Mouse (Mus musculus) intestine, embryonic 14.5 days (tissue): ENCODE results near the gene Ralgps2. TPM values are rescaled to one million over a fixed set of nuclear protein-coding genes. Genes with fewer than 3 reads are reported as not detected.

Experiments
- ATAC-seq: fragments of 200-750 bp; cut with Nextera tagmentation; replicated peaks from 2 replicates; pipeline ENCODE4 v1.8.0; 2017; ENCODE audit warnings: low read depth, moderate number of reproducible peaks, moderate TSS enrichment, moderate library complexity; ENCODE audit not compliant: low FRiP score, low TSS enrichment
- DNase-seq: peaks from one replicate; pipeline ENCODE4 v3.0.0-alpha.2; 2018; ENCODE audit warnings: low spot score
- H3K27ac ChIP-seq: fragments of 300-500 bp; sonication (generic); 2 replicates; pipeline ENCODE4 v1.5.1; 2014; ENCODE audit warnings: low read depth, mild to moderate bottlenecking, control low read depth
- H3K27me3 ChIP-seq: fragments of 300-500 bp; sonication (generic); replicated peaks from 2 replicates; pipeline ENCODE4 v1.6.1; 2014; ENCODE audit warnings: low read length, control low read depth; ENCODE audit not compliant: control insufficient read depth, insufficient read depth
- H3K36me3 ChIP-seq: fragments of 300-500 bp; sonication (generic); 2 replicates; pipeline ENCODE4 v1.6.1; 2014; ENCODE audit warnings: low read length, control low read depth; ENCODE audit not compliant: control insufficient read depth, insufficient read depth
- H3K4me1 ChIP-seq: fragments of 300-500 bp; sonication (generic); replicated peaks from 2 replicates; pipeline ENCODE4 v1.6.1; 2014; ENCODE audit warnings: low read length, control low read depth, mixed read lengths; ENCODE audit not compliant: control insufficient read depth, insufficient read depth
- H3K4me2 ChIP-seq: fragments of 300-500 bp; sonication (generic); 2 replicates; pipeline ENCODE4 v1.6.1; 2014; ENCODE audit warnings: low read length
- H3K4me3 ChIP-seq: fragments of 300-500 bp; sonication (generic); 2 replicates; pipeline ENCODE4 v1.5.1; 2014; ENCODE audit warnings: low read depth, low read length, control low read depth, mixed read lengths
- H3K9ac ChIP-seq: fragments of 300-500 bp; sonication (generic); 2 replicates; pipeline ENCODE4 v1.6.1; 2014; ENCODE audit warnings: mild to moderate bottlenecking, low read length
- H3K9me3 ChIP-seq: fragments of 300-500 bp; sonication (generic); 2 replicates; pipeline ENCODE4 v1.6.1; 2016; ENCODE audit warnings: low read length, control low read depth; ENCODE audit not compliant: control insufficient read depth
- WGBS: fragments of 180-500 bp; shearing (Covaris S2); extraction: QIAGEN DNeasy Blood & Tissue Kit; methylation state at CpG from one replicate; pipeline ENCODE4 v1.1.7; 2014; 5-methylcytosine and 5-hydroxymethylcytosine counted together
- polyA plus RNA-seq: library from polyadenylated mRNA; unstranded; fragments of >200 nt; fragmentation: Nextera tagmentation; extraction: Ambion mirVana; gene quantifications from 2 replicates; pipeline ENCODE4 v1.2.1, GENCODE M21; 2014

Gene Ralgps2
- polyA plus RNA-seq, 1 experiment from 2014 or later, result 36.4 TPM

GRCm38 (mm10) chr1:156961481-156962265 is 22.2 kb upstream of the Ralgps2 start:
- Histone ChIP-seq H3K27ac (no peak overlapping the region), H3K36me3 (no peaks in the 10 kb centered on the region), H3K4me2 (no peak overlapping the region), H3K9ac (no peak overlapping the region), H3K9me3 (no peaks in the 10 kb centered on the region), H3K4me3 (no peak overlapping the region), H3K4me1 (no peaks in the 10 kb centered on the region), H3K27me3 (no peaks in the 10 kb centered on the region)
- DNase-seq (no peak), ATAC-seq (no peak)
- WGBS, result 51% methylated on average over 8 of the region's 8 CpGs

- Histone ChIP-seq H3K4me1 (no peaks in the 10 kb centered on the region), H3K36me3 (no peaks in the 10 kb centered on the region), H3K9ac (no peak overlapping the region), H3K27ac (no peak overlapping the region), H3K27me3 (no peaks in the 10 kb centered on the region), H3K4me3 (no peak overlapping the region), H3K9me3 (no peaks in the 10 kb centered on the region), H3K4me2 (no peak overlapping the region)
- WGBS, result 62% methylated on average over 5 of the region's 5 CpGs
- no peak for ATAC-seq
- no peak for DNase-seq
Observed at GRCm38 (mm10) chr1:156959004-156959403, 19.6 kb upstream of the Ralgps2 start.

- H3K9ac ChIP-seq, result no peak overlapping the region
- no peak overlapping the region for H3K4me3 ChIP-seq
- DNase-seq (no peak), ATAC-seq (no peak)
- H3K27ac ChIP-seq, result no peak overlapping the region
- H3K27me3 ChIP-seq, result no peaks in the 10 kb centered on the region
- no peaks in the 10 kb centered on the region for H3K9me3 ChIP-seq
- H3K36me3 ChIP-seq, result no peaks in the 10 kb centered on the region
- no peaks in the 10 kb centered on the region for H3K4me1 ChIP-seq
- WGBS, result 88% methylated on average over 3 of the region's 3 CpGs
- H3K4me2 ChIP-seq, result no peak overlapping the region
Observed at GRCm38 (mm10) chr1:156957360-156957759, 17.9 kb upstream of the Ralgps2 start.

GRCm38 (mm10) chr1:156955926-156956760 is 16.7 kb upstream of the Ralgps2 start:
- 54% methylated on average over 17 of the region's 17 CpGs for WGBS
- Histone ChIP-seq H3K27ac (no peak overlapping the region), H3K9ac (no peak overlapping the region), H3K36me3 (no peaks in the 10 kb centered on the region), H3K4me2 (no peak overlapping the region), H3K27me3 (no peaks in the 10 kb centered on the region), H3K9me3 (no peaks in the 10 kb centered on the region), H3K4me1 (no peaks in the 10 kb centered on the region), H3K4me3 (no peak overlapping the region)
- DNase-seq, result no peak
- no peak for ATAC-seq

- Histone ChIP-seq H3K27ac (no peak overlapping the region), H3K36me3 (no peaks in the 10 kb centered on the region), H3K9me3 (no peaks in the 10 kb centered on the region), H3K4me1 (no peaks in the 10 kb centered on the region), H3K27me3 (no peaks in the 10 kb centered on the region), H3K9ac (no peak overlapping the region), H3K4me3 (no peak overlapping the region), H3K4me2 (no peak overlapping the region)
- no peak for DNase-seq
- WGBS, result 94% methylated on average over 12 of the region's 12 CpGs
- no peak for ATAC-seq
Observed at GRCm38 (mm10) chr1:156954216-156954615, 14.8 kb upstream of the Ralgps2 start.

GRCm38 (mm10) chr1:156950354-156950753 is 10.9 kb upstream of the Ralgps2 start:
- Histone ChIP-seq H3K27me3 (no peaks in the 10 kb centered on the region), H3K4me2 (no peak overlapping the region)

GRCm38 (mm10) chr1:156940584-156940983 is 1.2 kb upstream of the Ralgps2 start:
- ATAC-seq (no peak), DNase-seq (no peak)
- peak overlapping the region; percentile 75; the same call in 1 of the 2 replicates for H3K4me3 ChIP-seq

More at GRCm38 (mm10) chr1:156950354-156950753, 10.9 kb upstream of the Ralgps2 start:
- no peak overlapping the region for H3K4me3 ChIP-seq
- WGBS, result 34% methylated on average over 5 of the region's 5 CpGs
- no peaks in the 10 kb centered on the region for H3K36me3 ChIP-seq
- no peak overlapping the region for H3K9ac ChIP-seq
- no peak overlapping the region for H3K27ac ChIP-seq
- ATAC-seq (no peak), DNase-seq (no peak)
- H3K4me1 ChIP-seq, result no peaks in the 10 kb centered on the region
- 0 out of 2 replicates have a peak, but pooled peaks cover 2% of the 10 kb centered on the region for H3K9me3 ChIP-seq

GRCm38 (mm10) chr1:156940142-156940522 is 706 bp upstream of the Ralgps2 start:
- WGBS, result 8% methylated on average over 8 of the region's 8 CpGs
- H3K36me3 ChIP-seq, result no peaks in the 10 kb centered on the region
- DNase-seq (no peak), ATAC-seq (no peak; the same call in 1 of the 2 replicates)
- 0 out of 2 replicates have a peak, but pooled peaks cover 2% of the 10 kb centered on the region for H3K27me3 ChIP-seq
- no peak overlapping the region for H3K27ac ChIP-seq
- H3K9me3 ChIP-seq, result no peaks in the 10 kb centered on the region
- H3K4me1 ChIP-seq, result 0 out of 2 replicates have a peak, but pooled peaks cover 9% of the 10 kb centered on the region
- peak overlapping the region; percentile 90 for H3K4me2 ChIP-seq
- peak overlapping the region; percentile 75 for H3K9ac ChIP-seq
- H3K4me3 ChIP-seq, result peak overlapping the region; percentile 75

More at GRCm38 (mm10) chr1:156940584-156940983, 1.2 kb upstream of the Ralgps2 start:
- 0 out of 2 replicates have a peak, but pooled peaks cover 9% of the 10 kb centered on the region for H3K4me1 ChIP-seq
- peak overlapping the region; percentile 90 for H3K4me2 ChIP-seq
- no peaks in the 10 kb centered on the region for H3K9me3 ChIP-seq
- H3K27ac ChIP-seq, result no peak overlapping the region
- H3K9ac ChIP-seq, result no peak overlapping the region
- H3K27me3 ChIP-seq, result 0 out of 2 replicates have a peak, but pooled peaks cover 2% of the 10 kb centered on the region
- WGBS, result 43% methylated on average over 7 of the region's 7 CpGs
- no peaks in the 10 kb centered on the region for H3K36me3 ChIP-seq
